Comparison of ENCODE assay signal across 23 mouse cellular contexts in the genomic region with DNA sequence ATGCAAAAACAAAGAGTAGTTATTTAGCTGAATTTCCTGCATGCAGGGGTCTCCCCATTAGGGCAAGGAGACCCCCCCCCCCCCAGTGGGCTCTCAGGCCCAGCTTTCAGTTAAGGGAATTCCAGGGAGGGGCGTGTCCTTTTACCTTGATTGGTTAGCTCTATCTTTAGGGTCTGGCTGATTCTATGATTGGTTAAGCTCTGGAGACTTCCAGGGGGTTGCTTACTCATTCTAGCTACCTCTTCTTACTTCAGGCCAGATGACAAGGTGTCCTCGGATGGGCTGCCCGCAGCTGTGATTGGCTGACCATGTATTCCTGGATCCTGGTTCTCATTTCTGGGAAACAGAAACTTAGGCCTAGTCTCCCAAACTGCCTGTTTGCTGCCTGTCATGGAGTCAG. TPM values are rescaled to one million over a fixed set of nuclear protein-coding genes. Genes with fewer than 3 reads are reported as not detected.
A peak's percentile ranks its signal among the peaks of the same experiment; 100 is the strongest.
DNase-seq lines count a peak whose midpoint lies in the region; TF ChIP-seq lines count a peak whose summit lies in the region.
"Had no signal": no experiment of that assay in that cellular context is flagged by ENCODE, and none has a peak within 500 bp of the region (broad histone marks: within the 10 kb centered on the region; RNA-seq: fewer than 3 reads in every experiment).

No protein-coding gene starts in this region.

- intact Hi-C loops in left cerebral cortex, postnatal 10 days (cut with DNase I), result loop anchor here (5.0 kb wide), 2 partner anchors 158 to 428 kb away; no protein-coding TSS in a partner anchor

- H3K4me3 ChIP-seq in ES-Bruce4 (ENCODE audit: low read depth, low read length) (peak overlapping the region; percentile 14; the same call in 1 of the 2 replicates), ES-E14 (ENCODE audit: insufficient read depth in 1 of 2, low read depth in 1 of 2, low read length in 2 of 2, poor library complexity in 1 of 2, severe bottlenecking in 1 of 2) (no peak overlapping the region)
- H3K4me3 ChIP-seq: embryonic facial prominence, embryonic 10.5 days; embryonic facial prominence, embryonic 12.5 days; forebrain, embryonic 12.5 days; forebrain, embryonic 15.5 days had no signal

- TF ChIP-seq EP300 in ES-Bruce4 (IDR thresholded peaks at IDR 0.05; ENCODE audit: insufficient read depth, low read depth, low read length), result no peak

- no peak overlapping the region for H3K9ac ChIP-seq in ES-Bruce4 (ENCODE audit: low read depth, poor library complexity, severe bottlenecking)
- H3K9ac ChIP-seq in ES-E14 (ENCODE audit: insufficient read depth, low read depth, low read length, poor library complexity, severe bottlenecking), result no peak overlapping the region
- H3K9ac ChIP-seq: embryonic facial prominence, embryonic 12.5 days; forebrain, embryonic 12.5 days; forebrain, embryonic 15.5 days; forebrain, postnatal 0 days had no signal

- H3K9me3 ChIP-seq in ES-Bruce4 (replicated peaks; ENCODE audit: control insufficient read depth, insufficient read depth, low read length, poor library complexity, severe bottlenecking) (no peaks in the 10 kb centered on the region), ES-E14 (ENCODE audit: control insufficient read depth, insufficient read depth, low read depth, low read length) (no peaks in the 10 kb centered on the region)
- H3K9me3 ChIP-seq: embryonic facial prominence, embryonic 10.5 days; embryonic facial prominence, embryonic 12.5 days; forebrain, embryonic 12.5 days; forebrain, embryonic 15.5 days had no signal

- H3K36me3 ChIP-seq in ES-Bruce4 (ENCODE audit: control insufficient read depth, insufficient read depth, low read length, poor library complexity, severe bottlenecking), result no peaks in the 10 kb centered on the region
- no peaks in the 10 kb centered on the region for H3K36me3 ChIP-seq in ES-E14 (ENCODE audit: control insufficient read depth, insufficient read depth, low read length, poor library complexity, severe bottlenecking)
- H3K36me3 ChIP-seq: embryonic facial prominence, embryonic 10.5 days; embryonic facial prominence, embryonic 12.5 days; forebrain, embryonic 12.5 days; forebrain, embryonic 15.5 days had no signal

- DNase-seq in heart, adult 11 months, result peak; percentile 65
- no peak for DNase-seq in heart, postnatal 4 days
- DNase-seq in ES-E14 (ENCODE audit: low read depth, low spot score) (no peak), ZHBTc4 (ENCODE audit: low read depth, low spot score) (peak; percentile 25)
- DNase-seq in left cerebral cortex, postnatal 10 days (ENCODE audit: extremely low spot score in 1 of 2, low spot score in 2 of 2), result no peak
- no peak for DNase-seq in T-cell, adult 2 months (ENCODE audit: low spot score)
- no peak for DNase-seq in left cerebral cortex, adult 11 months (ENCODE audit: low spot score)
- DNase-seq: adrenal gland, adult 8-10 months; adrenal gland, postnatal 14 days; adrenal gland, postnatal 36 days; cerebellum, adult 11-12 months; cerebellum, adult 2 months; cerebellum, adult 9-10 months; cerebellum, postnatal 10 days; cerebellum, postnatal 25 days; forebrain, postnatal 0 days had no signal

- peaks cover 11% of the 10 kb centered on the region for H3K4me1 ChIP-seq in ES-Bruce4 (ENCODE audit: control insufficient read depth, insufficient read depth, low read length)
- peaks cover 34 to 41% of the 10 kb centered on the region in 2 experiments for H3K4me1 ChIP-seq in ES-E14 (ENCODE audit: control insufficient read depth in 2 of 2, insufficient read depth in 2 of 2, low read length in 2 of 2, poor library complexity in 1 of 2)
- H3K4me1 ChIP-seq: forebrain, embryonic 12.5 days had no signal

- TF ChIP-seq POLR2A in ES-Bruce4 (IDR thresholded peaks at IDR 0.05; ENCODE audit: insufficient read depth, low read length), result no peak

- H3K27me3 ChIP-seq in ES-Bruce4 (ENCODE audit: control insufficient read depth, insufficient read depth, low read length, poor library complexity, severe bottlenecking), result no peaks in the 10 kb centered on the region
- H3K27me3 ChIP-seq: forebrain, embryonic 15.5 days had no signal

- no peak for TF ChIP-seq CTCF in ES-Bruce4 (IDR thresholded peaks at IDR 0.05; ENCODE audit: low read depth, low read length)

- in situ Hi-C loops in ES-E14 (cut with MboI; ENCODE audit: low sequenced_read_pairs in 2 of 2, unreplicated experiment in 2 of 2), result no loop called here

- H3K27ac ChIP-seq in ES-Bruce4 (ENCODE audit: insufficient read depth, low read length) (peak overlapping the region; percentile 72), ES-E14 (ENCODE audit: insufficient read depth, low read depth, low read length, poor library complexity, severe bottlenecking) (peak overlapping the region; percentile 3; the same call in 1 of the 2 replicates)
- H3K27ac ChIP-seq: embryonic facial prominence, embryonic 10.5 days; embryonic facial prominence, embryonic 12.5 days; forebrain, embryonic 12.5 days; forebrain, embryonic 15.5 days had no signal

TF ChIP-seq in ES-E14, 5 proteins besides CTCF, POLR2A, EP300 and RAD21:
- TF ChIP-seq ZNF384 (IDR thresholded peaks at IDR 0.05; ENCODE audit: low read depth, low read length), result no peak
- TF ChIP-seq HCFC1 (IDR thresholded peaks at IDR 0.05; ENCODE audit: borderline replicate concordance, insufficient read depth, low read length), result no peak
- no peak for TF ChIP-seq CHD2 (IDR thresholded peaks at IDR 0.05; ENCODE audit: low read depth, low read length)
- TF ChIP-seq MAFK (IDR thresholded peaks at IDR 0.05; ENCODE audit: insufficient read depth, low read depth, low read length), result no peak
- no peak for TF ChIP-seq ZC3H11A (IDR thresholded peaks at IDR 0.05; ENCODE audit: borderline replicate concordance, low read depth, low read length)
TF ChIP-seq in ES-E14: peak in this region for 0.

RNA-seq across cellular contexts. Expression of a gene that starts 21.8 kb away (rescaled TPM):
- total RNA-seq in heart, postnatal 4 days (2021), result 10 to 100 TPM; 10.1 to 11.5 TPM
- polyA plus RNA-seq in ES-Bruce4 (2011; ENCODE audit: insufficient read depth, insufficient read length, low read depth, missing spikeins), result 0.17 and 0.33 TPM in 2 replicates
- total RNA-seq in ES-E14 (2012; rRNA removed), result 2.4 TPM in 2 replicates
- 10 to 100 TPM; 47.6 to 50.3 TPM for total RNA-seq in left cerebral cortex, postnatal 10 days (2021)
- total RNA-seq: MEL had no signal
- polyA plus RNA-seq: activated CD4-positive, CD25-positive, alpha-beta regulatory T cell, adult 4 months had no signal

Comparison
In these comparisons a context has a peak if more than half of its experiments do, and no peak if none do; other contexts are left out.
1. DNase-seq: peak in heart, adult 11 months (single experiment) and ZHBTc4 (single experiment); none in heart, postnatal 4 days (single experiment), ES-E14 (single experiment), left cerebral cortex, postnatal 10 days (0 of 2), T-cell, adult 2 months (single experiment) and left cerebral cortex, adult 11 months (single experiment).